Mouse (Mus musculus) heart, postnatal 0 days (tissue): ENCODE measurements around the gene Klra9. TPM values are rescaled to one million over a fixed set of nuclear protein-coding genes. Genes with fewer than 3 reads are reported as not detected.
"Not testable (repeated sequence)": the region's sequence is repeated elsewhere in the genome, so short reads cannot be mapped to it uniquely, and the experiment has no call there.

Source experiments
- ATAC-seq: fragments of 200-750 bp; cut with Nextera tagmentation; 2 replicates; pipeline ENCODE4 v1.8.0; 2017; ENCODE audit warnings: low read depth, moderate number of reproducible peaks, moderate library complexity; ENCODE audit not compliant: insufficient read depth
- DNase-seq: peaks from one replicate; pipeline ENCODE4 v3.0.0-alpha.2; 2016; ENCODE audit warnings: low spot score
- H3K27ac ChIP-seq: fragments of 300-500 bp; sonication (generic); 2 replicates; pipeline ENCODE4 v1.5.1; 2014; ENCODE audit warnings: low read depth, mild to moderate bottlenecking
- H3K27me3 ChIP-seq: fragments of 300-500 bp; sonication (generic); 2 replicates; pipeline ENCODE4 v1.6.1; 2014; ENCODE audit warnings: low read length, mixed read lengths; ENCODE audit not compliant: control insufficient read depth, insufficient read depth
- H3K36me3 ChIP-seq: fragments of 300-500 bp; sonication (generic); replicated peaks from 2 replicates; pipeline ENCODE4 v1.6.1; 2014; ENCODE audit warnings: low read length, mixed read lengths; ENCODE audit not compliant: control insufficient read depth, insufficient read depth
- H3K4me1 ChIP-seq: fragments of 300-500 bp; sonication (generic); 2 replicates; pipeline ENCODE4 v1.6.1; 2014; ENCODE audit warnings: antibody characterized with exemption; ENCODE audit not compliant: control insufficient read depth, insufficient read depth
- H3K4me2 ChIP-seq: fragments of 300-500 bp; sonication (generic); 2 replicates; pipeline ENCODE4 v1.6.1; 2014; ENCODE audit warnings: low read depth, mild to moderate bottlenecking, low read length, moderate library complexity
- H3K4me3 ChIP-seq: fragments of 300-500 bp; sonication (generic); 2 replicates; pipeline ENCODE4 v1.5.1; 2014; ENCODE audit warnings: low read depth, low read length
- H3K9ac ChIP-seq: fragments of 300-500 bp; sonication (generic); replicated peaks from 2 replicates; pipeline ENCODE4 v1.6.1; 2014; ENCODE audit warnings: low read depth, low read length, mixed read lengths
- H3K9me3 ChIP-seq: fragments of 300-500 bp; sonication (generic); replicated peaks from 2 replicates; pipeline ENCODE4 v1.6.1; 2016; ENCODE audit warnings: low read length; ENCODE audit not compliant: control insufficient read depth
- CTCF ChIP-seq: IDR thresholded peaks from 2 replicates; pipeline ENCODE4 v1.5.1; 2016; ENCODE audit warnings: antibody characterized with exemption, control low read depth, low read depth
- EP300 ChIP-seq: IDR thresholded peaks from 2 replicates; pipeline ENCODE4 v1.6.1; 2016; ENCODE audit warnings: antibody characterized with exemption, low read depth
- WGBS: fragments of 180-500 bp; shearing (Covaris S2); extraction: QIAGEN DNeasy Blood & Tissue Kit; methylation state at CpG from one replicate; pipeline ENCODE4 v1.1.7; 2014; 5-methylcytosine and 5-hydroxymethylcytosine counted together
- polyA plus RNA-seq: library from polyadenylated mRNA; unstranded; fragments of >200 nt; fragmentation: Nextera tagmentation; extraction: Ambion mirVana; gene quantifications from 2 replicates; pipeline ENCODE4 v1.2.1, GENCODE M21; 2015
- total RNA-seq: library from RNA; depleted of rRNA; stranded (reverse); fragments of >200 nt; gene quantifications from 2 replicates; pipeline ENCODE4 v1.2.3, GENCODE M21; 2014; ENCODE audit warnings: low replicate concordance; rRNA removed

The Klra9 gene
- total RNA-seq (not detected in 2 replicates), polyA plus RNA-seq (not detected in 2 replicates)

GRCm38 (mm10) chr6:130193012-130193411 is at the start of gene Klra9:
Gene Klra9, minus strand, starts transcription at chr6:130193112.
- not testable (repeated sequence) for H3K36me3 ChIP-seq, H3K4me1 ChIP-seq, H3K27me3 ChIP-seq, DNase-seq, ATAC-seq, H3K9ac ChIP-seq, H3K9me3 ChIP-seq, H3K4me2 ChIP-seq, H3K27ac ChIP-seq, H3K4me3 ChIP-seq
- 39% methylated on average over 3 of the region's 3 CpGs for WGBS

- H3K4me1 ChIP-seq = no peaks in the 10 kb centered on the region
- no peak for TF ChIP-seq EP300
- no peak overlapping the region for H3K27ac ChIP-seq
- no peaks in the 10 kb centered on the region for H3K27me3 ChIP-seq
- no peak overlapping the region for H3K4me2 ChIP-seq
- H3K36me3 ChIP-seq = no peaks in the 10 kb centered on the region
- 47% methylated on average over 2 of the region's 2 CpGs for WGBS
- no peaks in the 10 kb centered on the region for H3K9me3 ChIP-seq
- no peak overlapping the region for H3K9ac ChIP-seq
- no peak for DNase-seq
- ATAC-seq = no peak
- no peak overlapping the region for H3K4me3 ChIP-seq
These were observed 44.6 kb upstream of the Klra9 start for GRCm38 (mm10) chr6:130237536-130237935.

- DNase-seq (no peak), ATAC-seq (no peak)
- TF ChIP-seq EP300 (no peak), CTCF (no peak)
- H3K9me3 ChIP-seq = no peaks in the 10 kb centered on the region; the same call in 1 of the 2 replicates
- no peaks in the 10 kb centered on the region for H3K27me3 ChIP-seq
- no peaks in the 10 kb centered on the region for H3K4me1 ChIP-seq
- H3K4me3 ChIP-seq = no peak overlapping the region
- no peak overlapping the region for H3K27ac ChIP-seq
- no peak overlapping the region for H3K4me2 ChIP-seq
- H3K9ac ChIP-seq = no peak overlapping the region
- 22% methylated on average over 1 of the region's 1 CpGs for WGBS
- no peaks in the 10 kb centered on the region for H3K36me3 ChIP-seq
These were observed 43.7 kb upstream of the Klra9 start for GRCm38 (mm10) chr6:130236635-130237034.

DNA sequence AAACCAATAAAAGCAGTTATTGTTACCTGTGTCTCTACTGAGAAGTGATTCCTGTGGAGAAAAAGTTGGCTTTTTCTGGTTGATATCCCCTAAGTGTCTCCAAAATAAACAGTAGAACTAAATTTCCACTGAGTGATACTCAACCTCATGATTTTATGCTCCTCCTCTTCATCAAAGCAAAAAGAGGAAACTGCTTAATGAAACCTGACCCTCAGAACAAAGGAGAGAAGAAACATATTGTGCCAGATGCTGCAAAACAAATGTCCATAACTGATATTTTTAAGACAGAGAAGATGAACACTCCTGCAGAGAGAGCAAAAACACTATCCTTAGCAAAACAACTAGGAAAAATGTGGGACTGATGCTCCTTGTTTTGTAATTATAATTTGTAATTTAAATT is 40.3 kb upstream of the Klra9 start, which contains the start of gene Klra7:
TSS of gene Klra7 (minus strand) at position 101 of the 400 bp plus-strand sequence.
- Histone ChIP-seq H3K27me3 (no peaks in the 10 kb centered on the region), H3K4me3 (no peak within 1 kb of the TSS), H3K9me3 (peaks cover 3% of the 10 kb centered on the region), H3K9ac (no peak within 1 kb of the TSS), H3K27ac (no peak within 1 kb of the TSS), H3K4me2 (no peak within 1 kb of the TSS), H3K4me1 (no peaks in the 10 kb centered on the region), H3K36me3 (no peaks in the 10 kb centered on the region)
- ATAC-seq (no peak), DNase-seq (no peak)
- TF ChIP-seq EP300 (no peak), CTCF (no peak)

- not testable (repeated sequence) for H3K4me3 ChIP-seq, ATAC-seq, H3K4me1 ChIP-seq, H3K36me3 ChIP-seq, H3K9me3 ChIP-seq, H3K27ac ChIP-seq, H3K9ac ChIP-seq, H3K4me2 ChIP-seq, DNase-seq, H3K27me3 ChIP-seq
- 61% methylated on average over 1 of the region's 1 CpGs for WGBS
These were observed 4.5 kb upstream of the Klra9 start for GRCm38 (mm10) chr6:130197453-130197852.

DNA sequence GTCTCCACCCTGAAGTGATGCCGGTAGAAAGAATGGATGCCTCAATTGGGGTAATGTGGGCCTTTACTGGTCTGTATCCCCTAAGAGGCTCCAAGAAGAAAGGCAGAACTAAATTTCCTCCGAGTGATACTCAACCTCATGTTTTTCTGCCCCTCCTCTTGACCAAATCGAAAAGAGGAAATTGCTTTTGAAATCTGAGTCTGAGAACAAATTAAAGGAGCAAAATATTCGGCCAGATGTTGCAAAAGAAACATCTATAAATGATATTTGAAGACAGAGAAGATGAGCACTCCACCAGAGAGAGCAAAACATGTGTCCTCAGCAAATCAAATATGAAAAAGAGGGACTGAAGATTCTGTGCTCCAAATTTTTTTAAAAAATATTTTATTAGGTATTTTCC is 63.1 kb downstream of the Klra9 start, which contains the start of gene Klra8:
TSS of gene Klra8 (minus strand) at position 101 of the 400 bp plus-strand sequence.
- not testable (repeated sequence) for DNase-seq, H3K27me3 ChIP-seq, H3K4me2 ChIP-seq, H3K36me3 ChIP-seq, H3K9me3 ChIP-seq, ATAC-seq, H3K4me1 ChIP-seq, H3K27ac ChIP-seq, H3K4me3 ChIP-seq, H3K9ac ChIP-seq
- 48% methylated on average over 4 of the region's 4 CpGs for WGBS

Other genes starting within 250 kb of the Klra9 start
- not detected in 2 replicates for gene Klra6, start 166.2 kb downstream of the Klra9 start, total RNA-seq
- gene Klra6, start 166.2 kb downstream of the Klra9 start, polyA plus RNA-seq = not detected in 2 replicates
- gene Klra4, start 125.8 kb downstream of the Klra9 start, total RNA-seq = not detected in 2 replicates
- not detected in 2 replicates for gene Klra4, start 125.8 kb downstream of the Klra9 start, polyA plus RNA-seq
- gene Klra8, start 63.2 kb downstream of the Klra9 start, total RNA-seq = not detected in 2 replicates
- gene Klra8, start 63.2 kb downstream of the Klra9 start, polyA plus RNA-seq = not detected in 2 replicates
- gene Klra7, start 40.2 kb upstream of the Klra9 start, total RNA-seq = not detected in 2 replicates
- not detected in 2 replicates for gene Klra7, start 40.2 kb upstream of the Klra9 start, polyA plus RNA-seq
- gene Klra10, start 88.8 kb upstream of the Klra9 start, total RNA-seq = not detected in 2 replicates
- not detected in 2 replicates for gene Klra10, start 88.8 kb upstream of the Klra9 start, polyA plus RNA-seq
- not detected in 2 replicates for gene Klra3, start 144.5 kb upstream of the Klra9 start, total RNA-seq
- not detected in 2 replicates for gene Klra3, start 144.5 kb upstream of the Klra9 start, polyA plus RNA-seq
- not detected in 2 replicates for gene Klra1, start 193.8 kb upstream of the Klra9 start, total RNA-seq
- gene Klra1, start 193.8 kb upstream of the Klra9 start, polyA plus RNA-seq = not detected in 2 replicates